Mouse (Mus musculus): ENCODE measurements at regions not wholly inside any gene's neighbourhood (a gene's known extent, or its start where the extent isn't known, plus 50 kb on each side); places are given as distances from the start of the nearest gene placed in this dataset.
A peak's percentile ranks its signal among the peaks of the same experiment; 100 is the strongest.

GRCm38 (mm10) chr14:39532689-39533088 lies 59.8 kb upstream of the Nrg3 start:
- DNase-seq = peak; percentile 46
